ENCODE assay signal across 7 mouse cellular contexts in the genomic region with DNA sequence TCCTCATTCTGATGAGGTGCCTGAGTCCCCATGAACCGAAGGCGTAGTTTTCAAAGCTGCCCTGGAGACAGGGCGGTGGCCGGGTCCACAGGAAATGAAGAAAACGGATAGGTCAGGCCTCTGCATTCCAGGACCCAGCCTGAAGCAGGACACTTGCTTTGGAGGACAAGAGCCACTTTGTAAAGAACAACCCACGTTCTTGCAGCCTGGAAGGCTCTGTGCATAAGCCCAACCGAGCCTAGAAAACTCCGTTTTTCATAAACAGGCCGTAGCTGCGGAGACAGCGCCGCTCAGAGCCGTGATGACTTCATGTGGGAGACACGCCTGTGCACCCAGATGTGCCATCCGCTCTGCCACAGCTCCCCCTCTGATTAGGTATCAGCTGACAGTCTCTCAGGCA.
DNase-seq lines count a peak whose midpoint lies in the region; ATAC-seq lines count a peak whose summit lies in the region.

No protein-coding gene starts in this region.

- no peak overlapping the region for H3K4me2 ChIP-seq in intestine, embryonic 15.5 days (replicated peaks)
- no peak overlapping the region for H3K4me2 ChIP-seq in neural tube, embryonic 14.5 days (ENCODE audit: low read depth, low read length)

- no peaks in the 10 kb centered on the region for H3K9me3 ChIP-seq in intestine, embryonic 15.5 days
- no peaks in the 10 kb centered on the region for H3K9me3 ChIP-seq in neural tube, embryonic 14.5 days (ENCODE audit: control insufficient read depth, low read length)

- WGBS in intestine, embryonic 15.5 days: 56% methylated on average over 15 of the region's 15 CpGs
- WGBS in neural tube, embryonic 14.5 days: 73% methylated on average over 15 of the region's 15 CpGs

- 0 out of 2 replicates have a peak overlapping the region, but pooled peaks have one; percentile 15 for H3K27ac ChIP-seq in intestine, embryonic 15.5 days
- peak overlapping the region; percentile 57; the same call in 1 of the 2 replicates for H3K27ac ChIP-seq in neural tube, embryonic 14.5 days (ENCODE audit: low read depth, low read length)

- ATAC-seq in intestine, embryonic 15.5 days: peak; percentile 39; the same call in 1 of the 2 replicates
- ATAC-seq in neural tube, embryonic 14.5 days (ENCODE audit: low read depth): no peak

- no peak overlapping the region for H3K4me3 ChIP-seq in intestine, embryonic 15.5 days (replicated peaks)
- no peak overlapping the region for H3K4me3 ChIP-seq in neural tube, embryonic 14.5 days (ENCODE audit: low read depth, low read length)

- no peaks in the 10 kb centered on the region for H3K27me3 ChIP-seq in intestine, embryonic 15.5 days (replicated peaks)
- H3K27me3 ChIP-seq in neural tube, embryonic 14.5 days (ENCODE audit: control insufficient read depth, insufficient read depth, low read length): no peaks in the 10 kb centered on the region

- no peak overlapping the region for H3K9ac ChIP-seq in intestine, embryonic 15.5 days
- H3K9ac ChIP-seq in neural tube, embryonic 14.5 days (replicated peaks; ENCODE audit: low read depth, low read length): no peak overlapping the region

- peak; percentile 12 to 58 for DNase-seq in spleen, postnatal 10 days (ENCODE audit: low spot score in 2 of 2)
- no peak for DNase-seq in spleen, adult 12 weeks (ENCODE audit: low spot score)
- DNase-seq in gastrocnemius, postnatal 10 days: peak; percentile 23
- no peak for DNase-seq in right cerebral cortex, postnatal 14 days
- DNase-seq in adrenal gland, adult 2 months: no peak

- H3K4me1 ChIP-seq in intestine, embryonic 15.5 days (replicated peaks): 0 out of 2 replicates have a peak, but pooled peaks cover 3% of the 10 kb centered on the region
- no peaks in the 10 kb centered on the region for H3K4me1 ChIP-seq in neural tube, embryonic 14.5 days (ENCODE audit: control insufficient read depth, insufficient read depth, low read length)

- H3K36me3 ChIP-seq in intestine, embryonic 15.5 days: no peaks in the 10 kb centered on the region
- no peaks in the 10 kb centered on the region for H3K36me3 ChIP-seq in neural tube, embryonic 14.5 days (ENCODE audit: control insufficient read depth, insufficient read depth, low read length)

Comparison
In these comparisons a context has a peak if more than half of its experiments do, and no peak if none do; other contexts are left out.
1. DNase-seq: peak in spleen, postnatal 10 days (2 of 2) and gastrocnemius, postnatal 10 days (single experiment); none in spleen, adult 12 weeks (single experiment), right cerebral cortex, postnatal 14 days (single experiment) and adrenal gland, adult 2 months (single experiment).